Mouse (Mus musculus) cortical plate, adult 2 months (tissue): ENCODE data around the gene Snx29. TPM values are rescaled to one million over a fixed set of nuclear protein-coding genes. Genes with fewer than 3 reads are reported as not detected.

Source experiments
- H3K27ac ChIP-seq: fragments of 200-500 bp; 2 replicates; pipeline ENCODE4 v1.5.1; 2012; ENCODE audit warnings: low read length, control low read depth, inconsistent platforms; ENCODE audit not compliant: insufficient read depth
- H3K4me1 ChIP-seq: fragments of 200-500 bp; 2 replicates; pipeline ENCODE4 v1.6.1; 2011; ENCODE audit warnings: low read length; ENCODE audit not compliant: control insufficient read depth, insufficient read depth
- H3K4me3 ChIP-seq: fragments of 200-500 bp; 2 replicates; pipeline ENCODE4 v1.5.1; 2011; ENCODE audit warnings: mild to moderate bottlenecking, low read length, control low read depth; ENCODE audit not compliant: insufficient read depth
- CTCF ChIP-seq: fragments of 200-500 bp; IDR thresholded peaks from 2 replicates; pipeline ENCODE4 v1.5.1; 2011; ENCODE audit warnings: mild to moderate bottlenecking, control low read depth, low read length; ENCODE audit not compliant: insufficient read depth; ENCODE audit errors: extremely low read depth
- POLR2A ChIP-seq: fragments of 200-500 bp; IDR thresholded peaks from 2 replicates; pipeline ENCODE4 v1.6.1; 2011; ENCODE audit warnings: mild to moderate bottlenecking, low read length, control low read depth; ENCODE audit not compliant: insufficient read depth; ENCODE audit errors: extremely low read depth
- polyA plus RNA-seq: library from polyadenylated mRNA; depleted of rRNA; stranded (reverse); fragments of >200 nt; gene quantifications from 2 replicates; pipeline ENCODE4 v1.2.3, GENCODE M21; 2012

Gene Snx29
- polyA plus RNA-seq, 1 experiment = 7.2 TPM

- H3K4me1 ChIP-seq = no peaks in the 10 kb centered on the region; the same call in 1 of the 2 replicates
- TF ChIP-seq CTCF (no peak), POLR2A (no peak)
- no peak overlapping the region for H3K27ac ChIP-seq
- no peak overlapping the region for H3K4me3 ChIP-seq
These were observed 57.3 kb downstream of the Snx29 start for GRCm38 (mm10) chr16:11380038-11380437.

- TF ChIP-seq CTCF (no peak), POLR2A (no peak)
These were observed 58.2 kb downstream of the Snx29 start for GRCm38 (mm10) chr16:11380871-11381270.

GRCm38 (mm10) chr16:11384361-11384760 is 61.7 kb downstream of the Snx29 start:
- no peak for TF ChIP-seq POLR2A
- no peak for TF ChIP-seq CTCF
- H3K27ac ChIP-seq = no peak overlapping the region

More at GRCm38 (mm10) chr16:11380871-11381270, 58.2 kb downstream of the Snx29 start:
- Histone ChIP-seq H3K4me1 (no peaks in the 10 kb centered on the region; the same call in 1 of the 2 replicates), H3K4me3 (no peak overlapping the region), H3K27ac (no peak overlapping the region)

DNA sequence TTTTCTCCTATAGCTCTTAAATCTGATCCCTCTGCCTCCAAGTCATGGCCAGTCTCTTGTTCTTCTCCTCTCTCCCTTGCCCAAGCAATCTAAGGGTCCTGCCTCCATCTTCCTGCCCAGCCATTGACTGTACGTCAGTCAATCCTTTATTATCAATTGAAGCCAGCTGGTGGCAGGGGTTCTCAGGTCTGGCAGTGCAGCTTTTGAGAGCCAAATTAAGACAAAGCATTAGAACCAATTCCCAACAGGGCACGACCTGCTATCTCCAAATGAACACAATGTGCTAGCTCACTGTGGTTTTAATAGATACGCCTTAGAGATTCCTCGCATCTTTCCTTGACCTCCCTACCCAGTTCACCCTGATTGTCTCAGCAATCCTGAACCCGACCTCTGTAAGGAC is 62.4 kb downstream of the Snx29 start:
- TF ChIP-seq CTCF (no peak), POLR2A (no peak)
- Histone ChIP-seq H3K4me1 (no peaks in the 10 kb centered on the region; the same call in 1 of the 2 replicates), H3K4me3 (no peak overlapping the region), H3K27ac (no peak overlapping the region)

More at GRCm38 (mm10) chr16:11384361-11384760, 61.7 kb downstream of the Snx29 start:
- Histone ChIP-seq H3K4me3 (no peak overlapping the region), H3K4me1 (no peaks in the 10 kb centered on the region; the same call in 1 of the 2 replicates)

- Histone ChIP-seq H3K4me3 (no peak overlapping the region), H3K27ac (no peak overlapping the region), H3K4me1 (no peaks in the 10 kb centered on the region)
- TF ChIP-seq CTCF (no peak), POLR2A (no peak)
These were observed 63.1 kb downstream of the Snx29 start for GRCm38 (mm10) chr16:11385798-11386197.

- no peak overlapping the region for H3K27ac ChIP-seq
- no peaks in the 10 kb centered on the region for H3K4me1 ChIP-seq
- no peak for TF ChIP-seq CTCF
- TF ChIP-seq POLR2A = no peak
- H3K4me3 ChIP-seq = no peak overlapping the region
These were observed 63.5 kb downstream of the Snx29 start for GRCm38 (mm10) chr16:11386221-11386620.

DNA sequence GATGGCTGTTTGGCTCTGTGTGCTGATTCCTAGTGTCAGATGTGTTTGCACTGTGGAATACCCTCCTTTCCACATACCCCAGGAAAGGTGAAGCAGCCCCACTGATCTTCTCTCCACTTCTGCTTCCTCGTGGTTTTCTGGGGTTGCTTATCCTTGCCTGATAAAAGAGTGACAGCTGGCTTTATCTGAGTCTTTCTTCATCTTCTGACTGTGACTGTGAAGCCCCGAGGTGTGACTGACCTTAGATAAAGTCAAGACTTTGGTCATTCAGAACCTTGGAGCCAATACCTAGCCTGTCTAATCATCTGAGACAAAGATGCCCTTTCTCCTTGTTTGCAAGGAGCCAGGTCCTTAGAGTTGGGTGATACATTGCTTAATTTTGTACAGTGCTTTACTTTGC is 65.4 kb downstream of the Snx29 start:
- no peaks in the 10 kb centered on the region for H3K4me1 ChIP-seq
- H3K27ac ChIP-seq = no peak overlapping the region
- no peak overlapping the region for H3K4me3 ChIP-seq
- TF ChIP-seq POLR2A (no peak), CTCF (no peak)

DNA sequence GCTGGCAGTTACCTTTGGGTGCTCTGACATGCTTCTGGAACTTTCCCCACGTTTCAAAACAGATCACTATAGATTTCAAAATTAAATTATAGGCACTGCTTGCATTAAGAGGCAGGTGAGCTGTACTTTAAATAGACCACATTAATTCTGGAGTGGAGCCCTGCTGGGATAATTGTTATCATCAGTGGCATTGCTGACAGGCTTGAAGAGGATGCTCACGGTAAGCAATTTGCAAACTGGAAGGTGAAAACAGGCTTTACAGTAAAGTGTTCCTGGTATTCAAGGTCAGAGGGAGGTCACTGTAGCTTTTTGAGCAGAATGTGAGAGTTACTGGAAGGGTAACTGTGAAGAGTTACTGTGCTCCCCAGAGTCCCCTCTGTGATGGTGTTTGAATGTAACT is 66.6 kb downstream of the Snx29 start:
- TF ChIP-seq POLR2A = no peak
- no peak for TF ChIP-seq CTCF
- Histone ChIP-seq H3K4me3 (no peak overlapping the region), H3K27ac (no peak overlapping the region), H3K4me1 (no peaks in the 10 kb centered on the region)

- H3K27ac ChIP-seq = no peak overlapping the region
- TF ChIP-seq CTCF = no peak
- no peak for TF ChIP-seq POLR2A
- H3K4me3 ChIP-seq = no peak overlapping the region
- no peaks in the 10 kb centered on the region for H3K4me1 ChIP-seq
These were observed 73.9 kb downstream of the Snx29 start for GRCm38 (mm10) chr16:11396570-11396969.

DNA sequence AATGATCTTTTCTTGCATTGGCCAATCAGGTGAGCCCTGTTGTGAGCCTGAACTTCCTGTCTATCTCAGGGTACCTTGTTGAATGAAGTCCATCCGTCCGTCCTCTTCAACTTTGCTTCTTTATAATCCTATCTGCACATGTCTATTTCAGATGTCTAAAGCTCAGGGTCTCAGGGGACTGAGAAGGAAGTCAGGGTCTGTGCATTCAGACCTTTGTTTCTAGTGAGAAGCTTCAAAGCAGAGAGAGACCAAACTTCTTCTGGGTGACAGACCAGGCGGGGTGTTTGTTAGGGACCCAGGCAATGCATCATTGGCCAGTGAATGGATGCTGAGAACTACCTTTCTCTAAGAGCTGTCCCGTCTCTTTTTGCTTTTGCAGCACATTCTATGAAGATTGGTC is 76.7 kb downstream of the Snx29 start:
- no peak overlapping the region for H3K4me3 ChIP-seq
- H3K4me1 ChIP-seq = no peaks in the 10 kb centered on the region
- no peak for TF ChIP-seq CTCF
- H3K27ac ChIP-seq = no peak overlapping the region

GRCm38 (mm10) chr16:11399845-11400565 is 77.3 kb downstream of the Snx29 start:
- TF ChIP-seq POLR2A (no peak), CTCF (no peak)
- no peak overlapping the region for H3K4me3 ChIP-seq
- no peak overlapping the region for H3K27ac ChIP-seq
- no peaks in the 10 kb centered on the region for H3K4me1 ChIP-seq
